Comparison of ENCODE assay signal across 8 mouse cellular contexts in the genomic region with DNA sequence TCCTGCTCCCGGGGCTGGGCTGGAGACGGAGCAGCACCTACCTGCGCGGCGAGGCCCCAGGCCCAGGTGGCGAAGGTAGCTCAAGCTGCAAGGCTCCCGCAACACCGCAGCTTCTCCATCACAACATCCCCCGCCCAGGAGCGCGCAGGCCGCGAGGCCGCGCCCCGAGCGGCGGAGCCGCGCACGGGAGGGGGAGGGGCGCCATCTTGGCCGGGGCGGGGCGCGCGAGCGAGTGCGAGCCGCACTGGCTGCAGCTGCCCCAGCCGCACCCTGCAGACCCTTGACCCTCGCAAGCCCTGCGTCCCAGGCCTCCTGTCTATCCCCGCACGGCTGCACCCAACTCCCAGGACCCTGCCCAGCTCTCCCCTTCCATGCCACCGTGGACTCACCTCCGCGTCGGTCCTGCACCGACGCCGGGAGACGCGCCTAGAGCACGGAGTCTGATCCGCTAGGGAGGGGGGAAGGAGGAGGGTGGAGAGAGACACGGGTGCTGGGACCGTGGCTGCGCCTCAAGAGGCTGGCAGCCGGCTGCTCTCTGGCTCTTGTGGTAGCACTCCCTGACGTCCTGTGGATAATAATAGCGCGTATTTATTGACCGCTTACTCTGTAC. TPM values are rescaled to one million over a fixed set of nuclear protein-coding genes. Genes with fewer than 3 reads are reported as not detected.
DNase-seq lines count a peak whose midpoint lies in the region.

A gene (minus strand): TSS at position 560 of the 610 bp plus-strand sequence.

- H3K4me1 ChIP-seq in megakaryocyte, embryonic 14.5 days, result peaks cover 18% of the 10 kb centered on the region

- DNase-seq in adrenal gland, adult 8-10 months, result peak; percentile 41
- DNase-seq in embryo, embryonic 11 days, result peak; percentile 91
- DNase-seq in gastrocnemius, postnatal 14 days, result peak; percentile 73
- DNase-seq in induced T-regulatory cell, adult 2 months (ENCODE audit: low read depth), result peak; percentile 72
- peak; percentile 58 to 85 for DNase-seq in left cerebral cortex, postnatal 10 days (ENCODE audit: extremely low spot score in 1 of 2, low spot score in 2 of 2)
- peak; percentile 73 to 83 for DNase-seq in right cerebral cortex, adult 2 months (ENCODE audit: low spot score in 2 of 2)
- DNase-seq in urinary bladder, postnatal 36 days (ENCODE audit: low spot score in 2 of 2), result peak; percentile 59 to 61

- H3K27me3 ChIP-seq in megakaryocyte, embryonic 14.5 days (replicated peaks), result peaks cover 62% of the 10 kb centered on the region

- H3K4me3 ChIP-seq in megakaryocyte, embryonic 14.5 days (replicated peaks), result peak within 1 kb of the TSS; percentile 97

- no peaks in the 10 kb centered on the region for H3K36me3 ChIP-seq in megakaryocyte, embryonic 14.5 days (replicated peaks; ENCODE audit: low read length)

- H3K9me3 ChIP-seq in megakaryocyte, embryonic 14.5 days, result peaks cover 8% of the 10 kb centered on the region

- intact Hi-C loops in gastrocnemius, postnatal 14 days (cut with DNase I; ENCODE audit: low total_unique reads), result no loop called here
- intact Hi-C loops in left cerebral cortex, postnatal 10 days (cut with DNase I), result no loop called here

RNA-seq across cellular contexts. Expression of the gene that starts here (rescaled TPM):
- total RNA-seq in adrenal gland, adult 8-10 months (2022), result 10 to 100 TPM; 17.3 to 30.8 (median 24.3) TPM
- 10 to 100 TPM in 1 of 2 experiments, 1 to 10 TPM in 1; 8.9 to 10.1 TPM for total RNA-seq in gastrocnemius, postnatal 14 days (2021)
- total RNA-seq in left cerebral cortex, postnatal 10 days (2021), result 100 to 1,000 TPM; 422 to 438 TPM
- polyA plus RNA-seq in megakaryocyte, embryonic 14.5 days (2012; ENCODE audit: insufficient read depth, low replicate concordance), result 4.3 and 6.3 TPM in 2 replicates

Comparison
In these comparisons a context has a peak if more than half of its experiments do, and no peak if none do; other contexts are left out.
1. Peak in every context shown above with its lines: DNase-seq and H3K4me3 ChIP-seq.
2. RNA of the gene that starts here (total RNA-seq): 422 to 438 TPM in left cerebral cortex, postnatal 10 days; 17.3 to 30.8 TPM in adrenal gland, adult 8-10 months and 8.9 to 10.1 TPM in gastrocnemius, postnatal 14 days; every median in the first group is over 10 times any median in the second.
3. DNase-seq: peak in every context shown above with its lines; median percentile 91 in embryo, embryonic 11 days; 78 in right cerebral cortex, adult 2 months; 73 in gastrocnemius, postnatal 14 days; 72 in induced T-regulatory cell, adult 2 months; 72 in left cerebral cortex, postnatal 10 days; 60 in urinary bladder, postnatal 36 days; 41 in adrenal gland, adult 8-10 months.